Mouse (Mus musculus) cerebellum, postnatal 36 days (tissue): ENCODE measurements around the gene Gm26938.
A peak's percentile ranks its signal among the peaks of the same experiment; 100 is the strongest.

Experiments
- DNase-seq, 2 experiments: peaks; one replicate each; pipeline ENCODE4 v3.0.0; 2021 to 2022; ENCODE audit warnings: mixed read lengths in 2 of 2

Gm26938 gene

GRCm38 (mm10) chr5:139793338-139794089 lies 32.7 kb downstream of the Gm26938 start:
- DNase-seq: no peak

- DNase-seq: no peak
Observed at GRCm38 (mm10) chr5:139792966-139793337, 33.3 kb downstream of the Gm26938 start.

DNA sequence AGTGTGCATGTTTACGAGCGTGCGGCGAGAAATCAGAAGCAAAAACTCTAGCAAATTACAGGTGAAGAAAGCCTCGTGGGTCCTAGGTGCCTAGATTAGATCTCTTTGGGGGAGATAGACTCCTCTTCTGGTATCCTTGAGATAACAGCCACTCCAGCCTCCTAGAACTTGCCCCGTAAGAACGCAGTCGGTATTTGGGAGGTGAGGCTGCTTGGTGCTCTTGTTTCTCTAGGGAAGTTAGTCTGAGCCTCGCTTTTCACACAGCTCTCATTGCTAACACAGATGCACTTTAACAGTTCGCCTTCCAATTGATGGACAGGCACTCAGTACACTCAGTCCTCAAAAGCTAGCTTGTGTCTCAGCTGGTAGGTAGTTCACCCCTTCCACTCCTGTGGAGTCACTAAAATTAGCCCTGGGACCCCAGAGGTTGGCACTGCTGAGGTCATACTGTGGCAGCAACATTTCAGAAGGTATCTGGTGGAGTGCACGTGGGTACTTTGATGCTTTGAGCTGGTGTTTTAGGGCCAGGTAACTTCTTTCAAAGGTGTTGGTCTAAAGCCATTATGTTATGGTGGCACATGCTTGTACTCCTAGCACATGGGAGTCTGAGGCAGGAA lies 33.9 kb downstream of the Gm26938 start:
- DNase-seq: no peak

DNA sequence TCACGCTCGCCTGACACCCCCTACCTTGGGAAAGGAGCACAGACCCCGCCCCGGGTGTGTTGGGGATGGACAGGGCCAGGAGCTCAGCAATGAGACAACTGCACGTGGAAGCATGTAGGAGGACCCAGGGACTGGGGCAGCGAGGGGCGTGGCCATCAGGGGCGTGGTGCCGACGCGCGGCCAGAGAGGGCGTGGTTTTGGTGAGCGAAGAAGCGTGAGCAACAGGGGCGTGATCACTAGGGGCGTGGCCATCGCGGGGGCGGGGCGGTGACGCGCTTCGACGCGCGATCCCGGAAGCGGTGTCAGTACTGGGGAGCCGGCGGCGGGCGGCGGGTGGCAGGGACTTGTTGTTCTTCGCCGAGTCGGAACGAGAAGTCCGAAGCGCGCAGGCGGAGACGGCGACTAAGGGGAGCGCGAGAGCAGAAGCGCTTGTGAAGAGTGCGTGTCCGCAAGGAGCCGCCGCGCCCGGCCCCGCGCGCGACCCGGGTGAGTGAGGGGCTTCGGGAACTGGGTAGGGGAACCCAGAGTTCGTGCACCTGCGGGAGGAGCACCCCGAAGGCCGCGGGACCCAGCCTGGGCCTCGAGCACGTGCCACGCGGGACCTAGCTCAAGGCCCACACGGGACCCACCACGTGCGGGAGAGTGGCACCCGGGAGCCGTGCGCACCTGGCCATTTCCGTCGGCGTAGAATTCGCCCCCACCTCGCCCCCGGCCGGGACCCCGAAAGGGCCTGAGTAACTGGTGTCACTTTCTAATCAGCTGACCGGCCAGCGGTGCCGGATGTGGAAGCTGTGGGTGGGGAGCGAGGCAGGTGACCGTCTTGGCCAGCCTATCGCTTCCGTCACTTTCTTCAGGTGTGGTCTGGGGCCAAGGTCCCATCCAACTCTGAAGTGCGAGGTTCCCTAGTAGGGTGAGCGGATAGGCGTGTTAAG lies 34.7 kb downstream of the Gm26938 start, which contains the start of gene Mafk:
Gene Mafk, plus strand, starts transcription at position 287 of the 932 bp plus-strand sequence.
- peak; percentile 77 to 85 for DNase-seq

- no peak for DNase-seq
Observed at GRCm38 (mm10) chr5:139789466-139789865, 36.7 kb downstream of the Gm26938 start.

GRCm38 (mm10) chr5:139781406-139781805 lies 44.8 kb downstream of the Gm26938 start:
- DNase-seq: no peak

- DNase-seq: no peak
Observed at GRCm38 (mm10) chr5:139776966-139777365, 49.2 kb downstream of the Gm26938 start.

DNA sequence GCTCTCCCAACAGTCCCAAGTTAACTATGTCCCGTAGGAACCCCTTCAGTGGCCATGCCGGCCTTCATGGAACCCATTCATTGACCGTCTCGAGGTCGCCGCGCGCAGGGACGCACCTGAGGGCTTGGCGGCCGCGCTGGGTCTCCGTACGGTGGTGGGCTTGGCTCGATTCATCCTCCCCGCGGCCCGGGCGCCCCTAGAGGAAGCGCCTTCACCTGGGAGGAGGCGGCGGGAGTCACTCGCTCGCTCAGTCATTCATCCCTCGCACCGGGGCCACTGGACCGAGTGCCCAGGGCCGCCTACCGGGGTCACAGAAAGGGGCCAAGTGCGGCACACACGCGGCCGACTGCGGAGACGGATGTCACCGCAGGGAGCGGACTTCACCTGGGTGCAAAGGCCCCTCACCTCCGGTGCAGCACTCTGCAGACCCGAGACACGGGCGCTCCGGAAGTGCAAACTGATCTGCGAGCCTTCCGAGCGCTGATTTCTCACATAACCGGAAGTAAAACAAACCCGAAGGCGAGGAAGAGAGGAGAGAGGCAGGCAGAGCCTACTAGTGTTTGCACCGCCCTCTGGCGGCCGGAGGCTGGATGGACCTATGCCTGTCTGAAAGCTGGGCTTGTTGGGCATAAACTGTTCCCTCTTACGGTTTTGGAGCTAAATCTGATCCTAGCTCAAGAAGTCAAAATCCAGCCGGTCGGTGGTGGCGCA lies 50.8 kb downstream of the Gm26938 start, which contains the start of gene Ints1:
Gene Ints1, minus strand, starts transcription at position 459 of the 711 bp plus-strand sequence.
- DNase-seq: peak; percentile 98

GRCm38 (mm10) chr5:139768216-139768615 lies 58.0 kb downstream of the Gm26938 start:
- DNase-seq: no peak

DNA sequence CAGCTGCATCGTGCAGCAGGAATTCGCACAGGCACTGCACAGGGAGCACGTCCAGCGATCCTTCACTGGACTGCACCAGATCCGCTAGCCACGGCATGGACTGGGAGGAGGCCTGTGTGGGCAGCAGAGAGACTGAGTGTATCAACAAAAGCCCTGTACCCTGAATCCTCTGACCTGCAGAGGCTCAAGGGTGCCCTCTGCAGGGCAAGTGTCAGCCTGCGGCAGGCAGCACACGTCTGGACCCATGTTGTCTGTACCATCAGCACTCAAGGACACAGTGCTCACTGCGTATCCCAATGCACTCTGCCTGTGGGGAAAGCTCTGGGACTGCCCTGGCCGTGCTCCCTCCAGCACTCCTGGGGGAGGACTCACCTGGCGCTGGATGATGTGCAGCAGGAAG lies 61.9 kb downstream of the Gm26938 start:
- DNase-seq: no peak

GRCm38 (mm10) chr5:139758096-139758495 lies 68.1 kb downstream of the Gm26938 start:
- no peak for DNase-seq
